Mouse (Mus musculus) heart, postnatal 25 days (tissue): ENCODE measurements at regions not wholly inside any gene's neighbourhood (a gene's known extent, or its start where the extent isn't known, plus 50 kb on each side); places are given as distances from the start of the nearest gene placed in this dataset.

Source experiments
- DNase-seq: peaks from one replicate; pipeline ENCODE4 v3.0.0; 2022; ENCODE audit warnings: low spot score
- intact Hi-C: fragments of 180-260 bp; cut with DNase I; formaldehyde crosslinking; loops from one replicate; pipeline ENCODE4 v1.15.1; 2025

DNA sequence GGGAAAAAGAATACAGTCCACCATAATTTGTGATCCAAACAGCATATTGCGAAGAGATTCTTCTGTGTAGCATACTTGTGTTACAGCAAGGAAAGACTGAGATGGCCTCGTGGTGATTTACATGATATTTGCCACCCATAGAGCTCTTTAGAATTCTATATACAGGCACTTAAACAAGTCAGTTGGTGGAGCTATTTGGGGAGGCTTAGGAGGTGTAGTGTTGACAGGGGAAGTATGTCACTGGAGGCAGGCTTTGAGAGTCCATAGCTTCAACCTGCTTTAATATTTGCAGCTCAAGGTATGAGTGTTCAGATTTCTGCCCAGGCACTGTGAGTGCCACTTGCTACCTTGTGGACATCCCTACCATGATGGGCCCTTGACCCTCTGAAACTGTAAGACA is 187.3 kb downstream of the Ostf1 start:
- DNase-seq = no peak
- intact Hi-C loops = loop anchor here (1.0 kb wide), 1 partner anchor 10 kb away; no protein-coding TSS in a partner anchor

DNA sequence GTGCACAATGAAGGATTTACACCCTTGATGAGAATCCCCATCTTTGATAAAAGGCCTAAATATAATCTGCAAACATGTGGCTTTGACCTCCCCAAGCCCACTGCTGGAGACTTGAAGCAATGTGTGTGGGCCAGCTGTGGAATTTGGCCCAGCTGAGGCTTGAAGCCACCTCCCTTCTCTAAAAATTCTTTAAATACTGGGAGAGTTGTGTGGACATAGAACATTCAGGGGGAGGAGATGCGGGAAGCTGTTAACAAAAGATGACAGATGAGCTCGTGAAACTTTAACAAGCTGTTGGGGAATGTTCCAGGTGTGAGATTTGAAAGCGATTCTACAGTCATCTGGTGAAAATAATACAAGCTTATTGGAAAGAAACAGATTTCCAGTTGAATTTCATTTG is 195.3 kb downstream of the Ostf1 start:
- no peak for DNase-seq
- intact Hi-C loops = no loop called here

DNA sequence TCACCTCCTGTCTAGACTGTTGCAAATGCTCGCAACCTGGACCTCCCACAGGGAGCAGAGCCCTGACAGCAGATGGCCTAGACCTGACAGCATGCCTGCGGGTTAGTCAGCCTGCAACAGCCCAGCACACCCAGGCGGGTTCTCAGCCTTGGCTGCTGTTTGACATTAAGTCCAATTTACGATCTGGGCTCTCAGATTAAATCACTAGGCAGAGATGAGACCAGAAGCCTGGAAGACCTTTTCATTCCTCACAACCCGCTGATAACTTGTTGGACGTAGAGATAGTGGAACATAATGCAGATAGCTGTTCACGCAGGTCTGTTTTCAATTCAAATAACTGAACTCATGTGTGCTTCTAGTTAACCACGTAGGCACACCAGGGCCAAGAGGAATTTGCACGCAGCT is 211.2 kb downstream of the Ostf1 start:
- intact Hi-C loops = no loop called here
- DNase-seq = no peak

DNA sequence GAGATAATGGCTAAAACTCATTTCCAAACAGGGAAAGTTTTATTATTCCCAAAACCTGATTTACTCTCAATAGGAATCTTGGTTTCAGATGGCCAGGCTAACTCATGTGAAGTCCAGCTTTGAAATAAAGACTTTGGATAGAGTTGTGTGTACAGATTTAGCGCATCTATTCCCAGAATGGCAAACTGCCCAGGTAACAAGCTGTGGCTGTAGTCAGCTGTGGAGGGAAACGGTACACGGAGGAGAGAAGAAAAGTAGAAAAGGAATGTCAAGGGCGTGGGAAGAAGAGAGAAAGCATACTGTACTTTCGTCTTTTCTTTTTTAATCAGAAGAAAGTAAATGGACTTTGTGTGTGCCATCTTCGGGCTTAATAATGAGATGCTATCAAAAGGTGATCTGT is 213.1 kb downstream of the Ostf1 start:
- intact Hi-C loops = no loop called here
- DNase-seq = no peak

DNA sequence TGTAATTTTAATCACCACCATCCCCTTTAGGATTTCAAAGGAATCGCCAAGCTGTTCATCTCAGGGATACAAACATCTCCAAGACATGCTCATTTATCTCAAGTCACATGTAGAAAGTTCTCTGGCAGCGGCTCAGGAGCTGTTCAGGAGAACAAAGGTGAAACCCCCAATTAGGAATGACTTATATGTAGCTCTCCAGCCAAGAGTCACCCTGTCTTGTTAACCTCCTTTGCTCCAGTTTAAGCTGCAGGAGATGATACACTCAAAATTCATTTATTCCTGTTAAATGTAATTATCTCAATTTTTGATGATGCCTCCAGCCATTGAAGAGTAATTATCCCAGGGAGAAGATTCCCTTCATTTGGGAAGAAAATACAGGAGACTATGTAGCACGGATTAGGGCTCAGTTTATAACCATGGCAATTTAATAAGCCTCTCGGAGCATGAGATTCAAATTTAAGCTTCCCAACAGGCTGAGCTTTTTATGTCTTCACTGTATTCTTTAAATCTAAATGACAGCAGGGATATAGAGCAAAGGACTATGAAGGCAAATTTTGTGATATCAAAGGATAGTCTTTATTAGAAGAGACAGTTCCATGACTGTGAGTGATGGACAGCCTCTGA is 254.0 kb downstream of the Ostf1 start:
- DNase-seq = no peak
- intact Hi-C loops = no loop called here

DNA sequence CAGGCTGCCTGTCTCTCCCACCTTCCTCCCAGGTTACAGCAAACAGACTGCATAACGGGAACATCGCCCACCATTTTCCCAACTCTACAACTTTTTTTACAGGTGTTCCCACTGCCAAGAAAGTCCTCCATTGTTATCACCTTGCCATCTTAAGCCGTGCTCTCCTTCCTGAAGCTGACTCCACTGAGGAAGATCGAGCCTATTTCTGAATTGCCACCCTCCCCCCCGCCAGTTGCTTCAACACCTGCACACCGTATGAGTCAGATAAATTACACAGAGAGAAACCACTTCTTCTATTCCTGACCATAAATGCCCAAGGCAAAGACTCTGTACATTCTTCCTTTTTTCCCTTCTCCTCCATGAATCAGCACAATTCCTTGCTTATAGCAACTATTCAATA is 263.0 kb downstream of the Ostf1 start:
- intact Hi-C loops = no loop called here

DNA sequence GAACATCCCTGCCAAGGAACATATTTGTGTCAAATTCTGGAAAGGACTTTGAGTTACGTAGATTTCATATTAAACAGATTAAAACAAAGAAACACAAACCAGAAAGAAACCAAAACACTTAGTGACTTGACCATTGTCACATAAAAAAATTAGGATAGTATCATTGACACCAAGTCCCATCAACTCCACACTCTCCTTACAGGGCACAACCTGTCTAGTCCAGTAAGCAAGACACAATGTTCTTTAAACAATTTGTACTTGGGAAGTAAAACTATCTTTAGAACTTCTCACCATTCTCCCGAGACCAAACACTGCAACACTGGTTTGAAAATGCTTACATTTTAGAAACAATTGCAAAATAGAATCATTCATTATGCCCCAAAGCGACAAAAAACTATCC is 277.7 kb downstream of the Ostf1 start:
- no peak for DNase-seq
- intact Hi-C loops = no loop called here

More for the DNA sequence above, 263.0 kb downstream of the Ostf1 start:
- no peak for DNase-seq

DNA sequence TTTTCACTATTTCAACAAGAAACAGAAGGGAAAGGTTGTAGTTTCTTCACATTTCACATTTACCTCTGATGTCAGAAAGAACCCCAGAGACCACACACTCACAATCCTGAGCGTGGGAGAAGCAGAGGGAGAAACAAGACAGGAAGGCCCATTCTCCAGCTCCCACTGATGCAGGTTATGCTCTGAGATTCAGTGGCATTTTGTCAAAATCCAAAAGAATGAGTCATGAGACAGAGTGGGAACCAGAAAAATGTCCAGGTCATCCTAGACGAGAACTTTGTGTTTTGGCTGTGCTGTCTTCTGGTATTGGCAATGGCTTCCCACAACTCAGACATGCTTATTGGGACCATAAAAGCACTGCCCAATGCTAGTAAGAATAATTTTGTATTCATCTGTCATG is 285.9 kb downstream of the Ostf1 start:
- intact Hi-C loops = no loop called here
- DNase-seq = no peak

DNA sequence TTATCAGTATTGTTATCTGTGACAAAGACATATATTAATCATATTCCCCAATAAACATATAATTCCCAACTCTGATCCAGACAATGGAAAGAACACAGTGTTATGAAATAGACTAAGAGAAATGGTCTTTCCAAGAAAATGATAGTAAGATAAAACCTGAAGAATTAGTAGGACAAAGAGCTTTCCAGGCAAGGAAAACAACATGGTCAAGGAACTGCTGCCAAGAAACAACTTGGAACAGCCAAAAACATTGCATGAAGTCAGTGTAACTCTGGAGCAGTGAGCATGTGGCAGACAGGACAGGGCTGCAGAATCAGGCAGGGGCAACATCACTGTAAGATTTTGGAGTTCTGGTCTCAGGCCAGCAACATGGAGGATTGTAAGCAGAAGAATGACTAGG is 288.0 kb downstream of the Ostf1 start:
- intact Hi-C loops = no loop called here
- DNase-seq = no peak

DNA sequence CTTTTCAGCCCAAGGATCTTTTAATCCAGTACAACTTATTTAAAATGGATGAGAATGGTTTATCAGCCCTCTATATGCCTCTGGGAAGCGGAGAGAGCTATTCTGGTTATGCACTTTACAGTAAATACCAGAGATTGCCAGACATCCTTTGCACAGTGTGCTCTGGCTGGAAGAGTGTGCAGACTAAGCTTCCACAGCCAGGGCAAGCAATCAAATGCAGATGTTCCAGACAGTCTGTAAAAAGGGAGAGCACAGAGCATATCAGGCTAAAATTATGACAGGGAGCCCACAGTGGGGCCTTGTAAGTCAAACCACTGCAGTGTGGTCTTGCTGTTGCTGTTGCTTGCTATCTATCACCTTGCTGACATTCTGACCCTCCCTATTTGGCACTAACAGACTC is 288.6 kb downstream of the Ostf1 start:
- DNase-seq = no peak
- intact Hi-C loops = no loop called here

DNA sequence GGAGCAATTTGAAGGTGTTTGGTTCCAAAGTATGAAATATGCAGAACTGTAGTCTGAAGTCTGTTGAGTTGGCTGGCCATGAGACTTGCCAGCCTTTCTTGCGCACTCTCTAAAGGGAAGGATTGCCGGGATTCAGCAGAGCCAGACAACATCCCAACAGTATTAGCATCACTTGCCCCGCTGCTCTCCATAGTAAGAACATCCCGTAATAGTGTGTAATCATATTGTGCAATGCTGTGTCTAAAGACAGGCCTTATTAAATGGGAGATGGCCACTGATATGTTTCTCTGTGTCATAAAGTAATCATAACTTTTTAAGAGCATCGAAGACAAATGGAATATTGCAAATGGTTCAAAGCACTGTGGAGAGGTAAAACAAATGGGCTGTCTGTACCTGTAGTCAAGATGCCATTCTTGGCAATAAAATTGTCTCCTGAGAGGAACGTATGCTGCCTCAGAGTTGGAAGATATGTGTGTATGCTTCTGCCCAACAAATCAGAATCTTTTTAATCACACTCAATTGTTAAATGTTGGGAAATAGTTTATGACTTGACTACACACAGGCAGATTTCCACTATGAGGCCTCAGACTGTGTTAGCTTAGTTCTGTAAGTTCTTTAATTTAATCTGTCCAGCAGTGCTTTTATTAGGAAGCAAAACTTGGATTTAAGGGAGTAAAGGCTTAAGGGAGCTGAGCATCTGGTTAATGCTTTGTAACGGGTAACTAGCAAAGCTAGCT is 293.6 kb downstream of the Ostf1 start:
- intact Hi-C loops = no loop called here
- DNase-seq = no peak

DNA sequence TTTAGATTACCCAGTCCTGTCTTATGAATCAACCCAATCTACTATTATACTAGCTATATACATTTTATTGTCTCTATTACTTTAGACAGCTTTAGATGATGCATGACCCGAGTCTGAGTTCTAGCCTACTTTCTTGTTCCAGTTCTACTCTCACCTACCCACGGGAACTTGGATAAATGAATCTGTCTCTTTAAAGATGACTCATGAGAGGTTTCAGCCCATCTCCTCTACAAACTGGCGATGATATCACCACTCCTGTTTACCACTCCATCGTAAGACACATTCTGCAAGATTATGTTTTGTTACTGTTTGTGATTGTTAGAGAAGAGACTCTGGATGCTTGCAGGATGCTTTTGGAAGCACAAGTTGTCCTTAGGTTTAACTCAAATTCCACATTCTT is 295.0 kb downstream of the Ostf1 start:
- DNase-seq = no peak
- intact Hi-C loops = no loop called here

DNA sequence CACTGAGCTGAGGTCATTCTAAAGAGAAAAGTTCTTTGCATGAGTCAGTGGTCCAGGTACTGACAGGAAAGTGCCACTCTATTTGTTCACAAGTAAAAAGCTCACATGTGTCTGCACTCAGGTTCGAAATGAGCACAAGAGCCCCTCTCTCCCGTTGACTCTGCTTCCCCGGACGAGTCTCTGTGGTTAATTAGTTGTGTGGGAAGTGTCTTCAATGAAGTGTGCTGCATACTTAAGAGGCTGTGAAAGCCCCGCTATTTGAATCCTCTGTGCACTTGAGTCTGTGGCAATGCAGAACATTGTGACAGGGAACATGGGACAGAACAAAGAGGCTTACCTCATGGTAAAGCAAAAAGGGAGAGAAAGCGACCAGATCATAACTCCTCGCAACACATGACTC is 297.0 kb downstream of the Ostf1 start:
- intact Hi-C loops = no loop called here
- DNase-seq = no peak

DNA sequence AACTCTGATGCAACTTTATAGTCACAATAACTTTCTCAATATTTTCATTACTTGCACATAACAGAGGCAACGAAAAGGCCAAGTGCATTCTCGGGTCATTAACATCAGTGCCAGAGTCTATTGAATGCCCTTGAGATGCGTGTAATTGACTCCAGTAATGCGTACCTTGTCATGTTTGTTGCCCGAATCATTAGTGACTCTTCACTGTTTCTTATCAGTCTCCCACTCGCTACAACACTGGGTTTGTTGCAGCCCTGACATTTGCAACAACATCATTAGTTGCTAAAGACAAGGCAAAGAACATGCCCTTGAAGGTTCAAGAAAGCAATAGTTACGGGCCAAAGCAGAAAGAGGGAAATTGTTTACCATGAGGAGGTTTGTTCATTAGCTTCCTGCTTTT is 299.8 kb downstream of the Ostf1 start:
- intact Hi-C loops = no loop called here
- DNase-seq = no peak

DNA sequence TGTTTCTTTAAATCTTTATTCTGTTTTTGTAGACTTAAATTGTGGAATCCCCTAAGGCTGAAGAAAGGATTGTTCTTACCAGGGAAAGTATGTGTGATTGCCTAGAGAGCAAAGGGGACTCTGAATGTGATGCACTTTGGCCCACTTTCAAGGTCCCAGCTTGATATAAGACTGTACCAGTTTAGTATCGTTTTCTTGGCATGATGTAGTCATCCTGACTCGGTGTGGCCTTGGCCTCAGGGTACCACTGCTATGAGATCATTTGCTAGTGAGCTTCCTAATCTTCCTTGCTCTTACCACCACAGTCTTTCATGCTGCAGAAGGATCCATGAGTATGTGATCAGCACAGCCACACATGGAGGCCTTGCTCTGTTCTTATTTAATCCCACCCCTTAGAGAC is 302.2 kb downstream of the Ostf1 start:
- intact Hi-C loops = no loop called here
- DNase-seq = no peak

DNA sequence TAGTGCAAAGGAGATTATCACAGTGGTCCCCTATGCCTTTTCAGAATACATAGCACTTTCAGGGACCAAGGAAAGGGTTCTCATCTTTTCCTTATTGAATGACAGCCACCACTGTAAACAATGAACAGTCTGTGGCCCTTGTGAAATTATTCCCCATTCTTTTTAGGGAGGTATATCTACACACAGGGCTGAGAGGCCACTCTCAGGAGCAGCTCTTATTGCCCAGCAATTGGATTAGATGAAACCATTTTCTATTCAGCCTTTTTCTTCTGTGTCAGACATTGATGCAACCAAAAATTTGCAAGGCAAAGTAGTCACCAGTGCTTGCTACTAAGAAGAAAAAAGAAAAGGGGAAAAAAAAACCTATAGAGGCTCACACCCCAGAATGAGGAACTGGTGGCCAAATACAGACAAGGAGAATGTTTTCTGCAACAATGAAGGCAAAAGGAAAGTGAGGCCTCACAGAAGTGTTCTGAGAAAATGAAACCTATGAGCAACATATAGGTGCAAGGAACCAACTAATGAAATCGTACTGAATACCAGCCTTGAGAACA is 313.2 kb downstream of the Ostf1 start:
- no peak for DNase-seq
- intact Hi-C loops = no loop called here

DNA sequence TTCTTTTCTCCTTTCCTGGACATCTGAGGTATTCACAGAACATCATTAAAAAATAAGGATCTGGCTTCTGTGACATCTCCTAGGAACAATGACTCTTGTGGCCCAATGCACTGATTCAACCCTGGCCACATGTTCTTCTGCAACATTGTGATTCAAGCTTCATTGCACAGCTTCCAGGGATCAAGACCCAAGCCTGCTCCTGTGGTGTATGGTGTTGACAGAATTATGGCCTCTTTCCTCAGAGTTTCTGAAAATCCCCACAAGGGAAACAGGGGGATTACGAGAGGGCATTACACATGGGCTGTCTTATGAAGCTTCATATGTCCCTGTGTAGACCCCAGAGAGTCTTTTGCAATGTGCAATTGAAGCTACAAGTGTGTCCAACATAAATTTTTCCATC is 358.2 kb downstream of the Ostf1 start:
- intact Hi-C loops = loop anchor here (10.0 kb wide), 1 partner anchor 799 kb away; no protein-coding TSS in a partner anchor
- DNase-seq = no peak

DNA sequence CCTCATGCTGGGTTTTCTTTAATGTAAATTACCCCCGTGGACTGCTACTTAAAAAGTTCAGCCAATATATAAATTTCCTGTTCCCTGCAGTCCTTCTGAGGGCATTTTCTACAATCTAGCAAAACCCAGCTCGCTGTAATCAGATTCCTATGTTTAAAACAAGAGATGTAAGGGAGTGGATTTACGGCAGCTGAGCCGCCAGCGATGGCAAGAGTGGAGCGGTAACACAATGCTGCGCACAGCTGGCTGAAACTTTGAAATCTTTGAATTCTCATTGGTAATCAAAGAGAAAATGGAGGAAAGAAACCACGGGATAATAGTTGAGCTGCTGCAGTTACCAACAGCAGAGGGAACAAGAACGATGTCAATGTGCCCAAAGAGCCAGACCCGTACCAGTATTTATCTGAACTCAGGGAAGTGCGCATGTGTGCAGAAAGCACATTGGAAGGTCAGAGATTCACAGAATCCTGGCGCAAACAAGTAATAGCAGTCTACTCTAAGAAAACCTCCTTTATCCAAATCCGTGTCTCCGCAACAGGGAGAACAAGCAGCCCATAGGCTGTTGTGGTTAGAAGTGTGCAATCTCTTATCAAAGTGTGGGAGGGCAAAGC is 376.4 kb downstream of the Ostf1 start:
- no peak for DNase-seq
- intact Hi-C loops = no loop called here

DNA sequence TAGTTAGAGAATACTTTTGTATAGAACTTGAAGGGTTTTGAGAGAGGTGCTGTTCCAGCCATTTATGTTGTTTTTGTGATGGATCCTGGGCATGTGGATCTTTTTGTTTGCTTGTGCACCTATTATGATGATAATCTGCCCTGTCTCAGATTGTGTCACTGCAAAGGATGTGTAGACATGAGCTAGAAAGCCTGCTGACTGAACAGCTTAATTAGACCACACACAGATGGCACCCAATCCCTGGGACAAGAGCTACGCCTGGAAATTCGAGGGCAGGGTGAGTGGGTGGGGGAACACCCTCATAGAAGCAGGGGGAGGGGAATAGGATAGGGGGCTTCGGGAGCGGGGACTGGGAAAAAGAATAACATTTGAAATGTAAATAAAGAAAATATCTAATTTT is 378.3 kb downstream of the Ostf1 start:
- intact Hi-C loops = no loop called here
- no peak for DNase-seq
